Comparison of ENCODE assay signal across 8 mouse cellular contexts in the genomic region with DNA sequence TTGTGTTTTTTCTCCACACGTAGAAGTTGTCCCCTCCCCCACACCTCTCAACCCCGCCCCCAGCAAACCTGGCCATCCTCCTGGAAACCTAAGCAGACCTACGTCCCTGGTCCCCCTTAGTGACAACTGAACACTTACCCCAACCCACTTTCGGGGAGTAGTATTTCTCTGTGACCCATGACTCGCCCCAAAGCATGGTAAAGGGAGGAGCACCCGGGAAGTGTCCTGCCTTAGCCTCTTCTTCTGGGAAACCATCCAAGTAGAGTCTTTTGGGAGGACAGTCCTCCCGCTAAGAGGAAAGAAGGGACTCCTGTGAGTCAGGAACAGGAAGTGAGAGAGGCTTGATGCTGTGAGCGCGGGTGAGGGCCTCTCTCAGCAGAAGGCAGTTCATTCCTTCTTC. TPM values are rescaled to one million over a fixed set of nuclear protein-coding genes. Genes with fewer than 3 reads are reported as not detected.
DNase-seq lines count a peak whose midpoint lies in the region; ATAC-seq and TF ChIP-seq lines count a peak whose summit lies in the region.
"Had no signal": no experiment of that assay in that cellular context is flagged by ENCODE, and none has a peak within 500 bp of the region (broad histone marks: within the 10 kb centered on the region; RNA-seq: fewer than 3 reads in every experiment).

No protein-coding gene starts in this region.

- H3K4me1 ChIP-seq in intestine, embryonic 15.5 days (replicated peaks): peaks cover 48% of the 10 kb centered on the region
- 0 out of 2 replicates have a peak, but pooled peaks cover 4% of the 10 kb centered on the region for H3K4me1 ChIP-seq in lung, postnatal 0 days (ENCODE audit: insufficient read depth, low read depth, low read length)

- 21% methylated on average over 7 of the region's 9 CpGs for WGBS in intestine, embryonic 15.5 days
- 10% methylated on average over 9 of the region's 9 CpGs for WGBS in lung, postnatal 0 days

- H3ac ChIP-seq in C2C12 (ENCODE audit: control insufficient read depth, insufficient read length, low read depth): no peak overlapping the region

- H3K9ac ChIP-seq in intestine, embryonic 15.5 days: peak overlapping the region; percentile 51
- no peak overlapping the region for H3K9ac ChIP-seq in lung, postnatal 0 days (replicated peaks; ENCODE audit: low read depth)

- peaks cover 18% of the 10 kb centered on the region for H3K79me3 ChIP-seq in C2C12 (ENCODE audit: low read depth)

- peaks cover 42% of the 10 kb centered on the region for H3K79me2 ChIP-seq in C2C12 (ENCODE audit: control insufficient read depth, insufficient read depth)

- peak overlapping the region; percentile 89 for H3K4me2 ChIP-seq in intestine, embryonic 15.5 days (replicated peaks)
- H3K4me2 ChIP-seq in lung, postnatal 0 days (replicated peaks; ENCODE audit: low read depth, low read length): peak overlapping the region; percentile 79

- no peaks in the 10 kb centered on the region for H3K9me3 ChIP-seq in intestine, embryonic 15.5 days
- no peaks in the 10 kb centered on the region for H3K9me3 ChIP-seq in lung, postnatal 0 days (ENCODE audit: low read length)

- CTCF ChIA-PET in Patski (lab: Charles Lee): interaction anchor here (1.0 to 1.9 kb wide), 5 partner anchors 18 to 81 kb away, joined by 3 to 6 read pairs (median 4); a partner anchor contains a TSS

- H3K36me3 ChIP-seq in C2C12 (ENCODE audit: control insufficient read depth, insufficient read depth): peaks cover 19% of the 10 kb centered on the region
- H3K36me3 ChIP-seq in intestine, embryonic 15.5 days: no peaks in the 10 kb centered on the region
- no peaks in the 10 kb centered on the region for H3K36me3 ChIP-seq in lung, postnatal 0 days (ENCODE audit: insufficient read depth, low read length)

- peak overlapping the region; percentile 88 for H3K27ac ChIP-seq in intestine, embryonic 15.5 days
- peak overlapping the region; percentile 93 for H3K27ac ChIP-seq in lung, postnatal 0 days (ENCODE audit: low read length)

- peak overlapping the region; percentile 78 for H3K4me3 ChIP-seq in C2C12 (ENCODE audit: insufficient read depth, poor library complexity, severe bottlenecking)
- peak overlapping the region; percentile 68 for H3K4me3 ChIP-seq in intestine, embryonic 15.5 days (replicated peaks)
- H3K4me3 ChIP-seq in lung, postnatal 0 days (ENCODE audit: low read depth, low read length): peak overlapping the region; percentile 69

- peak; percentile 29 for ATAC-seq in Patski
- no peak; the same call in 1 of the 2 replicates for ATAC-seq in intestine, embryonic 15.5 days
- no peak for ATAC-seq in lung, postnatal 0 days

- H3K27me3 ChIP-seq in C2C12 (ENCODE audit: control insufficient read depth, insufficient read depth, insufficient read length) (no peaks in the 10 kb centered on the region), Patski (no peaks in the 10 kb centered on the region)
- H3K27me3 ChIP-seq in intestine, embryonic 15.5 days (replicated peaks): peaks cover 33% of the 10 kb centered on the region
- H3K27me3 ChIP-seq in lung, postnatal 0 days (replicated peaks; ENCODE audit: insufficient read depth, low read length): peaks cover 32% of the 10 kb centered on the region; the same call in 1 of the 2 replicates

- TF ChIP-seq CTCF in C2C12 (IDR thresholded peaks at IDR 0.05; ENCODE audit: control insufficient read depth, insufficient read depth, insufficient read length) (no peak), Patski (IDR thresholded peaks at IDR 0.05) (no peak)
- no peak for TF ChIP-seq CTCF in lung, postnatal 0 days (IDR thresholded peaks at IDR 0.05)

- TF ChIP-seq EP300 in lung, postnatal 0 days (IDR thresholded peaks at IDR 0.05): no peak

- in situ Hi-C loops in Patski (cut with MboI; ENCODE audit: low pct_unique_long_range_greater_than_20kb): no loop called here

- DNase-seq in Patski (ENCODE audit: low read depth, low spot score): no peak
- peak; percentile 88 for DNase-seq in lung, postnatal 0 days (ENCODE audit: low spot score)
- DNase-seq in thymus, postnatal 25 days: no peak
- DNase-seq in testis, postnatal 10 days (ENCODE audit: low spot score): no peak
- no peak for DNase-seq in cerebellum, adult 8-10 months
- DNase-seq: cerebellum, adult 9-11 months had no signal

- POLR2A ChIA-PET in Patski (lab: Charles Lee): interaction anchor here (0.6 to 2.2 kb wide), 7 partner anchors 18 to 151 kb away, joined by 3 to 8 read pairs (median 6); a partner anchor contains a TSS

TF ChIP-seq in C2C12, 6 proteins besides CTCF, POLR2A, EP300 and RAD21:
- TF ChIP-seq MYOD1 (IDR thresholded peaks at IDR 0.05; ENCODE audit: control insufficient read depth, insufficient read length, low read depth) (no peak), CEBPB (IDR thresholded peaks at IDR 0.05; ENCODE audit: low read depth) (no peak), USF1 (IDR thresholded peaks at IDR 0.05; ENCODE audit: low read depth) (no peak), MAX (IDR thresholded peaks at IDR 0.05) (no peak), FOSL1 (IDR thresholded peaks at IDR 0.05; ENCODE audit: insufficient read depth, low read length, poor library complexity, severe bottlenecking) (no peak), MYOG (IDR thresholded peaks at IDR 0.05; ENCODE audit: control insufficient read depth, extremely low read depth, insufficient read length) (no peak)

RNA-seq across cellular contexts. Expression of a gene that starts 1.9 kb away (rescaled TPM):
- 0.96 TPM for polyA plus RNA-seq in C2C12 (2012; fragmentation: generic; extraction: Trizol)
- polyA plus RNA-seq in Patski (2021): 3.6 TPM
- 0.86 and 1.2 TPM in 2 replicates for polyA plus RNA-seq in intestine, embryonic 15.5 days (2015; fragmentation: Nextera tagmentation; extraction: Ambion mirVana)
- 0.65 and 1.0 TPM in 2 replicates for polyA plus RNA-seq in lung, postnatal 0 days (2015; fragmentation: Nextera tagmentation; extraction: Ambion mirVana)

RNA-seq across cellular contexts. Expression of a gene that starts 4.7 kb away (rescaled TPM):
- polyA plus RNA-seq in C2C12 (2012; fragmentation: generic; extraction: Trizol) (0.16 TPM), Patski (2021) (2.8 TPM)
- polyA plus RNA-seq in intestine, embryonic 15.5 days (2015; fragmentation: Nextera tagmentation; extraction: Ambion mirVana): 7.4 and 8.6 TPM in 2 replicates
- 7.2 and 8.2 TPM in 2 replicates for polyA plus RNA-seq in lung, postnatal 0 days (2015; fragmentation: Nextera tagmentation; extraction: Ambion mirVana)

RNA-seq across cellular contexts. Expression of a gene that starts 17.3 kb away (rescaled TPM):
- polyA plus RNA-seq in C2C12 (2012; fragmentation: generic; extraction: Trizol): 0.07 TPM
- 1.6 TPM for polyA plus RNA-seq in Patski (2021)
- polyA plus RNA-seq in intestine, embryonic 15.5 days (2015; fragmentation: Nextera tagmentation; extraction: Ambion mirVana): 1.9 and 2.0 TPM in 2 replicates
- polyA plus RNA-seq in lung, postnatal 0 days (2015; fragmentation: Nextera tagmentation; extraction: Ambion mirVana): 1.5 and 1.6 TPM in 2 replicates

RNA-seq across cellular contexts. Expression of a gene that starts 31.6 kb away (rescaled TPM):
- polyA plus RNA-seq in C2C12 (2012; fragmentation: generic; extraction: Trizol) (0.74 TPM), Patski (2021) (2.5 TPM)
- 3.7 and 4.5 TPM in 2 replicates for polyA plus RNA-seq in intestine, embryonic 15.5 days (2015; fragmentation: Nextera tagmentation; extraction: Ambion mirVana)
- polyA plus RNA-seq in lung, postnatal 0 days (2015; fragmentation: Nextera tagmentation; extraction: Ambion mirVana): 3.7 and 3.9 TPM in 2 replicates

RNA-seq across cellular contexts. Expression of a gene that starts 44.4 kb away (rescaled TPM):
- polyA plus RNA-seq in C2C12 (2012; fragmentation: generic; extraction: Trizol): 1.5 TPM
- 21.4 TPM for polyA plus RNA-seq in Patski (2021)
- 22.9 and 25.1 TPM in 2 replicates for polyA plus RNA-seq in intestine, embryonic 15.5 days (2015; fragmentation: Nextera tagmentation; extraction: Ambion mirVana)
- 39.7 and 40.3 TPM in 2 replicates for polyA plus RNA-seq in lung, postnatal 0 days (2015; fragmentation: Nextera tagmentation; extraction: Ambion mirVana)
